Mouse (Mus musculus) gastrocnemius, postnatal 10 days (tissue): ENCODE measurements around the gene Cdc5l. TPM values are rescaled to one million over a fixed set of nuclear protein-coding genes. Genes with fewer than 3 reads are reported as not detected.
"Not testable (repeated sequence)": the region's sequence is repeated elsewhere in the genome, so short reads cannot be mapped to it uniquely, and the experiment has no call there.

Experiments used
- DNase-seq: peaks from one replicate; pipeline ENCODE4 v3.0.0; 2021; ENCODE audit warnings: mixed read lengths
- total RNA-seq, 2 experiments: library from RNA; stranded (reverse); gene quantifications; 2 replicates each; pipeline ENCODE4 v1.2.3; 2021

Cdc5l gene
- total RNA-seq, 2 experiments from 2014 or later, result 34.8 to 39.4 TPM

GRCm38 (mm10) chr17:45445923-45446322 is 12.4 kb upstream of the Cdc5l start:
- no peak for DNase-seq

GRCm38 (mm10) chr17:45434262-45434590 is 689 bp upstream of the Cdc5l start:
- no peak for DNase-seq

GRCm38 (mm10) chr17:45432706-45433398 is 685 bp downstream of the Cdc5l start:
- no peak for DNase-seq

GRCm38 (mm10) chr17:45432007-45432406 is 1.5 kb downstream of the Cdc5l start:
- DNase-seq, result no peak

DNA sequence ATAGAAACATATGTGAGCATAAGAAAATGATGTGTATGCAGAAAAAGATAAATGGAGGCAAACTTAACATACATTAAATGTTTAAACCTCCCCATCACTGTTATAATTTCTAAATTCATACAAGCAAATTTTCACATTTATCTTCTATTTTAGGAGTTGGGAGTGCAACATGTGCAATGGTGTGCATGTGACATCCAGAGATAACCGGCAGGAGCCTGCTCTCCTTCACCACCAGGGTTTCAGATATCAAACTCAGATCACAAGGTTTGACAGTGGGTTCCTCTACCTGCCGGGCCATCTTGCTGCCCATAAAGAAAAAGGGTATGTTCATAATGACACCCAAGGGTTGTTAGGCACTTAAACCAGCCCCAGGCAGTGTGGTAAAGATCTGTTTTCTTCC is 16.1 kb downstream of the Cdc5l start:
- no peak for DNase-seq

GRCm38 (mm10) chr17:45411617-45412016 is 21.9 kb downstream of the Cdc5l start:
- DNase-seq, result not testable (repeated sequence)

DNA sequence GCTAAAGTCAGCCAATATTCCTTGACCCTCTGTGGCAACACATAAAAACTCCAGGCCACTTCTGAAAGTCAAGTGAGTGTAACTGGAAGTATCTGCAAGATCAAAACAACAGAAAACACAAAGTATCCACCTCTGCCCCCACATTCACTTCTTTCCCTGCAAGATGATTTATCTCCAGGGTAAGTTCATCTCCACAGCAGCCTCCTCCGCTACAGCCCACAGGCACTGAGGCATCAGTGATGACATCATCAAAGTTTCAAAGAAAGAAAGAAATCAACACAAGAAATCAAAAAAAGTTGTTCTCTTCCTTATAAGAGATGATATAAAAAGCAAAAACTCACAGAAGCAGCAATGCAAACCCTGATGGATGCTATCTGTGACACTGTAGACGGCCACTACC is 24.8 kb downstream of the Cdc5l start:
- DNase-seq, result no peak

DNA sequence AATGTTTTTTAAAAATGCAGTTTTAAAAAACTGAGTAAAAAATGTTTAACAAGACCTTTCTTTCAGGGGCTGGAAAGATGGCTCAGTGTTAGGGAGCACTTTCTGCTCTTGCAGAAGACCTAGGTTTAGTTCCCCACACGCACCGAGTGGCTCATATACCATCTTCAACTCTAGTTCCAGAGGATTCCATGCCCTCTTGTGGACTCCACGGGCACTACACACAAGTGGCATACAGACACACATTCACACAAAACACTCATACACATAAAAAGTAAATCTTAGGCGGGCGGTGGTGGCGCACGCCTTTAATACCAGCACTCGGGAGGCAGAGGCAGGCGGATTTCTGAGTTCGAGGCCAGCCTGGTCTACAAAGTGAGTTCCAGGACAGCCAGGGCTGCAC is 27.3 kb downstream of the Cdc5l start:
- DNase-seq, result no peak

- peak; percentile 23 for DNase-seq
Measured at GRCm38 (mm10) chr17:45403207-45403606, 30.3 kb downstream of the Cdc5l start.

DNA sequence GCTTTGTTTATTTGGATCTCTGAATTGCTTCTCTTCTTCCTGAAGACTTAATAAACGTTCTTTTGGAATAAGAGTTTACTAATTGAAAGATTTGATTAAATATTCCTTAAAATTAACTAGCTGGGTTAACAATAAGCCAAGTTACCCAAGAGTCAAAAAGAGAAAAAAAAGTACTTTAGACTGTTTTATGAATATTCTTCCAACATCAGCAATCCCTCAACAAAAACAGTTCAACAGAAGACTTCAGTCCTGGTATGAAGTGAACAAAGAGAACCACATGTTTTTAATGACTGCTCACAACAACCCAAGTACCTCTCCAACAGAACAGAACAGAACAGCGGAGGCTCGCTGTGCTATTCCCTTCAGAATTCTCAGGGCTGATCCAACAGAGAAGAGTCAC is 30.9 kb downstream of the Cdc5l start:
- DNase-seq, result no peak

GRCm38 (mm10) chr17:45402126-45402525 is 31.4 kb downstream of the Cdc5l start:
- DNase-seq, result no peak

GRCm38 (mm10) chr17:45401126-45401905 is 32.2 kb downstream of the Cdc5l start:
- no peak for DNase-seq

DNA sequence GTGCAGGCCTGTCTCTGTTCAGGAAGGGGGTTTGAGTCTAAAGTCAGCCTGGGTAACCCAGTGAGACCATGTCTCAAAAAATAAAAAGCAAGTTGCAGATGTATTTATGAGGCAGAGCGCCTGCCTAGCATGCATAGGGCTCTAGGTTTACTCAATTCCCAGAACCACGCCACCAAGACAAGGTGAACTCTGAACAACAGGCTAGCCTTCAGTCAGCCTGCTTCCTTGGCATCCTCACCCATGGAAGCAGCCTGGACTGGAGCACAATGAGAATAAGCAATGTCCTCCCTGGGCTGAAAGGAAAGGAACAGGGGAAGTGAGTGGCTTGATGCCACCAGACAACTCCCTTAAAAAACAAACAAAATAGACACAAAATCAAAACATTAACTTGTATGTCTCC is 35.5 kb downstream of the Cdc5l start:
- DNase-seq, result no peak

DNA sequence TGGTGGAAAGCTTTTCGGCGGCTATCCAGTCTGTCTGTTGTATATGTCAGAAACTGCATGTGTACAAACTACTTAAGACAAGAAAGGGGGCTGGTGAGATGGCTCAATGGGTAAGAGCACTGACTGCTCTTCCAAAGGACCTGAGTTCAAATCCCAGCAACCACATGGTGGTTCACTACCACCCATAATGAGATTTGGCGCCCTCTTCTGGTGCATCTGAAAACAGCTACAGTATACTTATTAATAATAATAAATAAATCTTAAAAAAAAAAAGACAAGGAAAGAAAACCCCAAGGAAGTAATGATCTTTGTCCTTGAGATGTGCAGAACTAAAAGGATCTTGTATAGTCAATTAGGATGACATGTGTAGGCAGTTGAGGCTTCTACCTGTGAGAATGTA is 36.0 kb downstream of the Cdc5l start:
- DNase-seq, result no peak

- no peak for DNase-seq
Measured at GRCm38 (mm10) chr17:45394612-45395011, 38.9 kb downstream of the Cdc5l start.

- DNase-seq, result no peak
Measured at GRCm38 (mm10) chr17:45393765-45394164, 39.8 kb downstream of the Cdc5l start.

- no peak for DNase-seq
Measured at GRCm38 (mm10) chr17:45389896-45390295, 43.6 kb downstream of the Cdc5l start.

DNA sequence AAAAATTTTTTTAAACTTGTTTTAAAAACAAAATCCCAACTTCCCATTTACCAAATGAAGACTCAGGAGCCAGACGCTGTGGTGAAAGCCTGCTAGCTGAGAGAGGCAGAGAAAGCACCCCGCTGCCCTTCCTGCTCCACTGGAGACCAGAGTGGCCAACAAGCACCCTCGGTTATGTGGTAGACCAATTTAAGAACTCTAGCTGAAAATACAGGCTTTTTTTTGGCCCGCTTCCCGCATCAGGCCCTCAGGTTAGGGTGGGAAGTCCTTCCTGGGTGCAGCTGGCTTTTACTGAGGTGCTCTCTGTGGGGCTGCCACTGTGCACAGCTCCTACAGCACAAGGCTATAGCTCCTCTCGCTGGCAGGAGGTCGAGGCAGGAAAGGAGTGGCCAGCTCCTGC is 46.6 kb downstream of the Cdc5l start:
- DNase-seq, result no peak

DNA sequence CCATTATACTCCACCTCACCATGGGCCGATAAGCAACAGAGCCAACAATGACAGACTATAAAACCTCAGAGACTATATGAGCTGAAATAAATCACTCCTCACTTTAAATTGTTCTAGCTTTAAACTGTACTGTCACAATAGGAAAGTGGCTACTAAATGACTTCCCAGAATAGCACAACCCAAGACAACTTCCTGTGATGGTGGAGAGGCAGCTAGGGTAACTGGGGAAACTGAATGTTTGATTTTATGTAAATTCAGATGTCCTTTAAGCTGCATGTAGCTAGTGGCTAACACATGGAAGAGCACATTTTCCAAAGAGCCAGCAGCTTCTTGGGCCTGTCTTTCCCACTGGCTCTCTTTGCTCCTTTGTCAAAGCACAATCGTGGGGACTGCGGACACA is 50.2 kb downstream of the Cdc5l start:
- no peak for DNase-seq

DNA sequence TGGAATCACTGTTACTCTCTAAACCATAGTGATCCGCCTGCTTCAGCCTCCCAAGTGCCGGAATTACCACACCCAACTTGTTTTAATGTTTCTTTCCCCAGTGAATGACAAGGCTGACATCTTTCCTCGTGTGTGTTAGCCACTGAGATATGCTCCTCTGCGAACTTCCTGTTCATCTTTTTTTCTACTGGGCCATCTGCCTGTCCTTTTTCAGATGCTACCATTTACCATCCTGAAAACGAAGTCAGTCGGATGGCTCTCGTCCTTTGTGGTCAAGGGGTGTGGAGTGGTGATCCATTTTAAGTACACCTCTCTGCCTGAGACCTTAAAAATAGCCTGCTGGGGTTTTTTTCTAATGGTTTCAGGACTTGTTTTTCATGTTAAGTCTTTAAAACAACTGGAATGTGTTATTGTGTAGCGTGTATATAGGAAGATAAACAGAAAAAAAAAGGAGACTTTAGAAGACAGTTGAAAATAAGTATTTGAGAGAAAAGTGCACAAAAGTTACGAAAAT is 54.2 kb downstream of the Cdc5l start:
- no peak for DNase-seq

GRCm38 (mm10) chr17:45377323-45377722 is 56.2 kb downstream of the Cdc5l start:
- DNase-seq, result no peak

DNA sequence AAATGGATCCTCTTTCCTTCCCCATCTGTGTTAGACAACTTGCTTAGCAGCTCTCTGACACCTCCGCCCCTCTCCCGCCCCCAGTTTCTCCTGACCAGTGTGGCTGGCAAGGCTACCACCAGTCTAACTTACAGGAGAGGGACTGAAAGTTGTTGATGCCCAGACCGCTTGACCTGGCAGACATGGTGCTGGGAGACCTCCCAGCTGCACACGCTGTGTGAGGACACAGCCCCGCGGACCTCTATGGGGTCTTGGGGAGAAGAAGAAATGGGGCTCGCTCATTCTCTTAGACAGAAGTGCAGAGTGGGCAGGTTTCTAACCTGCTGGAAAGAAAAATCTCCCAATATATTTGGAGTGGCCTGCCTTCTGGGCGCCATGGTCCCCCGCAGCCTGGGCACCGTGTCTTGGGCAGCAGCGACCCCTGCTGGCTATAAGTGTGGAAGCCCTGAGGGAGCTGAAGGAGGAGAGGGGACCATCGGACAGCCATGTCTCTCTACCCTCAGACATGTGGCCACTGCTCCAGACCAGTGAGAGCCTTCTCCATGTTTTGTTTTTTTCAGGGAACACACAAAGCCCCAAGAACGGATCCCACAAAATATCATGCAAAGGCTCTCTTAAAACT is 59.4 kb downstream of the Cdc5l start:
- DNase-seq, result peak; percentile 86

DNA sequence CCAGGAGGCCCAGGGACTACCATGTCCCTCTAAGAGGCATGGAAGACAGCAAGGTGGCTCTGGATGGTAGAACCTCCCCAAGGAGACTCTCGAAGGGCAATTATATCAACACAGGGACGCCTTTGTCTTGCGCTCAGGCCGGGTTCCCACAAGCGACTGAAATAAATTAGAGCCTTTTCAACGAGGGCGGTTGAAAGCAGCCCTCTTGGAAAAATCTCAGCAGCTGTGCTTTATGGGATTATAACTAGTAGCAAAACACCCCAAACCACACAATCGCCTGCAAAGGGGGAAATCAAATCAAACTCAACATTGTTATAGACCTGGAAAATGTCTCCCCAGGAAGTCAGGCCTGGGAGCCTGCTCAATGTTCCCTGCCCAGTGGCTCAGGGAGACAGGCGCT is 62.5 kb downstream of the Cdc5l start:
- DNase-seq, result no peak
